Mouse (Mus musculus) left cerebral cortex, postnatal 36 days (tissue): ENCODE data around the gene 4930404N11Rik. TPM values are rescaled to one million over a fixed set of nuclear protein-coding genes. Genes with fewer than 3 reads are reported as not detected.

Source experiments
- DNase-seq, 2 experiments: peaks; one replicate each; pipeline ENCODE4 v3.0.0; 2021 to 2022; ENCODE audit warnings: low spot score in 2 of 2, mixed read lengths in 1 of 2
- intact Hi-C: fragments of 180-260 bp; cut with DNase I; formaldehyde crosslinking; loops from one replicate; pipeline ENCODE4 v1.15.1; 2025
- total RNA-seq, 2 experiments: library from RNA; stranded (reverse); gene quantifications; 2 replicates each; pipeline ENCODE4 v1.2.3; 2021

The 4930404N11Rik gene
- total RNA-seq, 2 experiments from 2014 or later = 0.49 to 2.2 TPM

- no peak for DNase-seq
- intact Hi-C loops = no loop called here
These were observed 37.9 kb upstream of the 4930404N11Rik start for GRCm38 (mm10) chr10:81403511-81403910.

GRCm38 (mm10) chr10:81402227-81402765, 36.7 kb upstream of the 4930404N11Rik start:
- no peak for DNase-seq
- intact Hi-C loops = no loop called here

GRCm38 (mm10) chr10:81401521-81402226, 36.1 kb upstream of the 4930404N11Rik start:
- DNase-seq = peak in 1 of 2 experiments; percentile 57
- intact Hi-C loops = no loop called here

GRCm38 (mm10) chr10:81401205-81401520, 35.5 kb upstream of the 4930404N11Rik start:
- DNase-seq = no peak
- intact Hi-C loops = no loop called here

GRCm38 (mm10) chr10:81400371-81401204, 35.0 kb upstream of the 4930404N11Rik start:
- no peak for DNase-seq

GRCm38 (mm10) chr10:81399798-81400308, 34.2 kb upstream of the 4930404N11Rik start:
- intact Hi-C loops = no loop called here
- DNase-seq = no peak

More at GRCm38 (mm10) chr10:81400371-81401204, 35.0 kb upstream of the 4930404N11Rik start:
- intact Hi-C loops = no loop called here

GRCm38 (mm10) chr10:81399296-81399695, 33.7 kb upstream of the 4930404N11Rik start:
- intact Hi-C loops = no loop called here

GRCm38 (mm10) chr10:81396749-81397148, 31.1 kb upstream of the 4930404N11Rik start:
- intact Hi-C loops = no loop called here
- no peak for DNase-seq

More at GRCm38 (mm10) chr10:81399296-81399695, 33.7 kb upstream of the 4930404N11Rik start:
- no peak for DNase-seq

- intact Hi-C loops = no loop called here
- no peak for DNase-seq
These were observed 30.2 kb upstream of the 4930404N11Rik start for GRCm38 (mm10) chr10:81395865-81396264.

- no peak for DNase-seq
- intact Hi-C loops = no loop called here
These were observed 29.5 kb upstream of the 4930404N11Rik start for GRCm38 (mm10) chr10:81395127-81395526.

- intact Hi-C loops = no loop called here
- DNase-seq = no peak
These were observed 27.9 kb upstream of the 4930404N11Rik start for GRCm38 (mm10) chr10:81393456-81394063.

- intact Hi-C loops = no loop called here
- no peak for DNase-seq
These were observed 27.2 kb upstream of the 4930404N11Rik start, which contains the start of gene Smim24 for GRCm38 (mm10) chr10:81392781-81393185. TSS of gene Smim24 (plus strand) at chr10:81393051.

GRCm38 (mm10) chr10:81392270-81392669, 26.7 kb upstream of the 4930404N11Rik start:
- intact Hi-C loops = no loop called here
- no peak for DNase-seq

- intact Hi-C loops = loop anchor here (2.0 kb wide), 1 partner anchor 58 kb away; no protein-coding TSS in a partner anchor
- no peak for DNase-seq
These were observed 25.0 kb upstream of the 4930404N11Rik start for GRCm38 (mm10) chr10:81390678-81390965.

GRCm38 (mm10) chr10:81389801-81390677, 24.4 kb upstream of the 4930404N11Rik start:
- intact Hi-C loops = loop anchor here (2.0 kb wide), 1 partner anchor 59 kb away; no protein-coding TSS in a partner anchor
- peak; percentile 64 to 76 for DNase-seq

GRCm38 (mm10) chr10:81389373-81389772, 23.8 kb upstream of the 4930404N11Rik start:
- intact Hi-C loops = no loop called here
- no peak for DNase-seq

GRCm38 (mm10) chr10:81388505-81389055, 23.0 kb upstream of the 4930404N11Rik start, which contains the start of gene Gm48552:
TSS of gene Gm48552 (plus strand) at chr10:81389005.
- no peak for DNase-seq
- intact Hi-C loops = no loop called here

- intact Hi-C loops = no loop called here
- no peak for DNase-seq
These were observed 22.1 kb upstream of the 4930404N11Rik start for GRCm38 (mm10) chr10:81387716-81388115.
